Mouse (Mus musculus) olfactory bulb, adult 2 months (tissue): Measurements from ENCODE around the gene Samd14.

Source experiments
- CTCF ChIP-seq: fragments of 200-500 bp; IDR thresholded peaks from 2 replicates; pipeline ENCODE4 v1.5.1; 2012; ENCODE audit warnings: low read depth, mild to moderate bottlenecking, low read length, moderate library complexity; ENCODE audit not compliant: insufficient read depth
- POLR2A ChIP-seq: fragments of 200-500 bp; IDR thresholded peaks from 2 replicates; pipeline ENCODE4 v1.6.1; 2012; ENCODE audit warnings: mild to moderate bottlenecking, low read depth, low read length, moderate library complexity; ENCODE audit not compliant: insufficient read depth

- TF ChIP-seq POLR2A (no peak), CTCF (no peak)
These were observed 561 bp downstream of the Samd14 start for GRCm38 (mm10) chr11:95010141-95010739.
